Mouse (Mus musculus): ENCODE results near the gene Serpinf2. TPM values are rescaled to one million over a fixed set of nuclear protein-coding genes. Genes with fewer than 3 reads are reported as not detected.

The Serpinf2 gene
- polyA plus RNA-seq, 1 experiment from 2014 or later, result 631 TPM

GRCm38 (mm10) chr11:75410591-75410990, 28.8 kb downstream of the Serpinf2 start:
- H3K9me3 ChIP-seq (replicated peaks), result no peaks in the 10 kb centered on the region
- H3K27ac ChIP-seq (replicated peaks), result no peak overlapping the region

GRCm38 (mm10) chr11:75409679-75410575, 29.5 kb downstream of the Serpinf2 start:
- H3K27ac ChIP-seq (replicated peaks), result no peak overlapping the region
- no peak overlapping the region for H3K4me2 ChIP-seq
- ATAC-seq (ENCODE audit: insufficient read depth), result no peak
- H3K9me3 ChIP-seq (replicated peaks), result no peaks in the 10 kb centered on the region
- WGBS (ENCODE audit: insufficient replicate concordance), result 54% methylated on average over 17 of the region's 17 CpGs
- H3K36me3 ChIP-seq (replicated peaks), result peaks cover 12% of the 10 kb centered on the region; the same call in 1 of the 2 replicates
- no peaks in the 10 kb centered on the region; the same call in 1 of the 2 replicates for H3K4me1 ChIP-seq (replicated peaks)
- no peak overlapping the region for H3K9ac ChIP-seq
- H3K27me3 ChIP-seq, result no peaks in the 10 kb centered on the region
- no peak overlapping the region for H3K4me3 ChIP-seq (replicated peaks)

More at GRCm38 (mm10) chr11:75410591-75410990, 28.8 kb downstream of the Serpinf2 start:
- 74% methylated on average over 7 of the region's 7 CpGs for WGBS (ENCODE audit: insufficient replicate concordance)
- no peak overlapping the region for H3K4me2 ChIP-seq
- no peak overlapping the region for H3K4me3 ChIP-seq (replicated peaks)
- H3K4me1 ChIP-seq (replicated peaks), result no peaks in the 10 kb centered on the region; the same call in 1 of the 2 replicates
- no peak for ATAC-seq (ENCODE audit: insufficient read depth)
- H3K36me3 ChIP-seq (replicated peaks), result peaks cover 12% of the 10 kb centered on the region; the same call in 1 of the 2 replicates
- no peak overlapping the region for H3K9ac ChIP-seq
- H3K27me3 ChIP-seq, result no peaks in the 10 kb centered on the region

GRCm38 (mm10) chr11:75406865-75407264, 32.5 kb downstream of the Serpinf2 start:
- Histone ChIP-seq H3K4me1 (replicated peaks) (peaks cover 14% of the 10 kb centered on the region), H3K27me3 (no peaks in the 10 kb centered on the region), H3K9me3 (replicated peaks) (no peaks in the 10 kb centered on the region), H3K27ac (replicated peaks) (no peak overlapping the region), H3K4me2 (no peak overlapping the region), H3K9ac (no peak overlapping the region), H3K36me3 (replicated peaks) (0 out of 2 replicates have a peak, but pooled peaks cover 4% of the 10 kb centered on the region), H3K4me3 (replicated peaks) (no peak overlapping the region)
- WGBS (ENCODE audit: insufficient replicate concordance), result 31% methylated on average over 3 of the region's 3 CpGs
- ATAC-seq (ENCODE audit: insufficient read depth), result no peak

- Histone ChIP-seq H3K4me3 (replicated peaks) (no peak overlapping the region), H3K4me1 (replicated peaks) (peaks cover 14% of the 10 kb centered on the region)
- 71% methylated on average over 4 of the region's 4 CpGs for WGBS (ENCODE audit: insufficient replicate concordance)
Observed at GRCm38 (mm10) chr11:75406104-75406503, 33.3 kb downstream of the Serpinf2 start.

GRCm38 (mm10) chr11:75404801-75405200, 34.6 kb downstream of the Serpinf2 start:
- ATAC-seq (ENCODE audit: insufficient read depth), result no peak
- no peaks in the 10 kb centered on the region; the same call in 1 of the 2 replicates for H3K36me3 ChIP-seq (replicated peaks)
- no peaks in the 10 kb centered on the region for H3K27me3 ChIP-seq
- H3K27ac ChIP-seq (replicated peaks), result no peak overlapping the region
- no peak overlapping the region for H3K4me3 ChIP-seq (replicated peaks)
- WGBS (ENCODE audit: insufficient replicate concordance), result 76% methylated on average over 6 of the region's 6 CpGs
- no peaks in the 10 kb centered on the region for H3K9me3 ChIP-seq (replicated peaks)
- no peak overlapping the region for H3K9ac ChIP-seq
- peaks cover 14% of the 10 kb centered on the region for H3K4me1 ChIP-seq (replicated peaks)
- H3K4me2 ChIP-seq, result no peak overlapping the region

More at GRCm38 (mm10) chr11:75406104-75406503, 33.3 kb downstream of the Serpinf2 start:
- Histone ChIP-seq H3K9me3 (replicated peaks) (no peaks in the 10 kb centered on the region), H3K27ac (replicated peaks) (no peak overlapping the region), H3K9ac (no peak overlapping the region), H3K4me2 (no peak overlapping the region), H3K27me3 (no peaks in the 10 kb centered on the region), H3K36me3 (replicated peaks) (0 out of 2 replicates have a peak, but pooled peaks cover 2% of the 10 kb centered on the region)
- ATAC-seq (ENCODE audit: insufficient read depth), result no peak

- Histone ChIP-seq H3K9ac (no peak overlapping the region), H3K4me2 (no peak overlapping the region), H3K27me3 (no peaks in the 10 kb centered on the region), H3K36me3 (replicated peaks) (no peaks in the 10 kb centered on the region; the same call in 1 of the 2 replicates), H3K4me3 (replicated peaks) (no peak overlapping the region), H3K27ac (replicated peaks) (no peak overlapping the region), H3K4me1 (replicated peaks) (peaks cover 14% of the 10 kb centered on the region), H3K9me3 (replicated peaks) (no peaks in the 10 kb centered on the region)
- no peak for ATAC-seq (ENCODE audit: insufficient read depth)
- WGBS (ENCODE audit: insufficient replicate concordance), result 67% methylated on average over 6 of the region's 6 CpGs
Observed at GRCm38 (mm10) chr11:75403301-75404052, 35.9 kb downstream of the Serpinf2 start.

GRCm38 (mm10) chr11:75402271-75402690, 37.1 kb downstream of the Serpinf2 start:
- Histone ChIP-seq H3K36me3 (replicated peaks) (no peaks in the 10 kb centered on the region; the same call in 1 of the 2 replicates), H3K9ac (no peak overlapping the region), H3K4me2 (no peak overlapping the region), H3K4me1 (replicated peaks) (peaks cover 14% of the 10 kb centered on the region), H3K4me3 (replicated peaks) (no peak overlapping the region), H3K27ac (replicated peaks) (peak overlapping the region; percentile 33; the same call in 1 of the 2 replicates), H3K9me3 (replicated peaks) (no peaks in the 10 kb centered on the region), H3K27me3 (no peaks in the 10 kb centered on the region)
- WGBS (ENCODE audit: insufficient replicate concordance), result 47% methylated on average over 5 of the region's 5 CpGs
- ATAC-seq (ENCODE audit: insufficient read depth), result peak; percentile 54; the same call in 1 of the 2 replicates

- no peaks in the 10 kb centered on the region for H3K9me3 ChIP-seq (replicated peaks)
- WGBS (ENCODE audit: insufficient replicate concordance), result 77% methylated on average over 9 of the region's 9 CpGs
- H3K4me1 ChIP-seq (replicated peaks), result peaks cover 14% of the 10 kb centered on the region
Observed at GRCm38 (mm10) chr11:75400099-75400498, 39.3 kb downstream of the Serpinf2 start.

GRCm38 (mm10) chr11:75399411-75399841, 40.0 kb downstream of the Serpinf2 start:
- H3K4me2 ChIP-seq, result no peak overlapping the region
- H3K9me3 ChIP-seq (replicated peaks), result no peaks in the 10 kb centered on the region
- H3K4me3 ChIP-seq (replicated peaks), result no peak overlapping the region
- H3K27ac ChIP-seq (replicated peaks), result no peak overlapping the region
- H3K36me3 ChIP-seq (replicated peaks), result no peaks in the 10 kb centered on the region; the same call in 1 of the 2 replicates
- no peak overlapping the region for H3K9ac ChIP-seq
- no peak for ATAC-seq (ENCODE audit: insufficient read depth)
- no peaks in the 10 kb centered on the region for H3K27me3 ChIP-seq
- WGBS (ENCODE audit: insufficient replicate concordance), result 68% methylated on average over 11 of the region's 11 CpGs
- peaks cover 14% of the 10 kb centered on the region for H3K4me1 ChIP-seq (replicated peaks)

More at GRCm38 (mm10) chr11:75400099-75400498, 39.3 kb downstream of the Serpinf2 start:
- Histone ChIP-seq H3K36me3 (replicated peaks) (no peaks in the 10 kb centered on the region; the same call in 1 of the 2 replicates), H3K9ac (no peak overlapping the region), H3K27me3 (no peaks in the 10 kb centered on the region), H3K4me3 (replicated peaks) (no peak overlapping the region), H3K4me2 (no peak overlapping the region), H3K27ac (replicated peaks) (no peak overlapping the region)
- no peak for ATAC-seq (ENCODE audit: insufficient read depth)

- Histone ChIP-seq H3K27ac (replicated peaks) (no peak overlapping the region), H3K9ac (no peak overlapping the region), H3K27me3 (no peaks in the 10 kb centered on the region), H3K4me1 (replicated peaks) (peaks cover 4% of the 10 kb centered on the region), H3K4me2 (no peak overlapping the region), H3K4me3 (replicated peaks) (no peak overlapping the region), H3K36me3 (replicated peaks) (no peaks in the 10 kb centered on the region; the same call in 1 of the 2 replicates), H3K9me3 (replicated peaks) (no peaks in the 10 kb centered on the region)
- WGBS (ENCODE audit: insufficient replicate concordance), result 55% methylated on average over 7 of the region's 7 CpGs
- ATAC-seq (ENCODE audit: insufficient read depth), result no peak
Observed at GRCm38 (mm10) chr11:75397452-75397851, 41.9 kb downstream of the Serpinf2 start.

Data from liver, embryonic 15.5 days (tissue).